Mouse (Mus musculus) heart, adult 8-10 months (tissue): ENCODE measurements around the gene Maea. TPM values are rescaled to one million over a fixed set of nuclear protein-coding genes. Genes with fewer than 3 reads are reported as not detected.
A peak's percentile ranks its signal among the peaks of the same experiment; 100 is the strongest.
"Not testable (repeated sequence)": the region's sequence is repeated elsewhere in the genome, so short reads cannot be mapped to it uniquely, and the experiment has no call there.

Experiments
- DNase-seq: peaks from one replicate; pipeline ENCODE4 v3.0.0; 2022; ENCODE audit warnings: low spot score
- total RNA-seq, 4 experiments: library from RNA; stranded (reverse); gene quantifications; 2 replicates each; pipeline ENCODE4 v1.2.4; 2022

Gene Maea
- total RNA-seq: 10 to 100 TPM; 82.1 to 97.8 (median 88.0) TPM

GRCm38 (mm10) chr5:33335273-33335976 lies at the start of gene Maea:
Maea (plus strand) TSS chr5:33335509.
- peak; percentile 98 for DNase-seq

GRCm38 (mm10) chr5:33293796-33294430 lies 41.4 kb upstream of the Maea start:
- no peak for DNase-seq

- no peak for DNase-seq
Measured at GRCm38 (mm10) chr5:33297164-33297563, 38.1 kb upstream of the Maea start.

GRCm38 (mm10) chr5:33301801-33302200 lies 33.5 kb upstream of the Maea start:
- DNase-seq: no peak

- DNase-seq: no peak
Measured at GRCm38 (mm10) chr5:33310704-33311462, 24.4 kb upstream of the Maea start.

- no peak for DNase-seq
Measured at GRCm38 (mm10) chr5:33312192-33312591, 23.1 kb upstream of the Maea start.

- DNase-seq: no peak
Measured at GRCm38 (mm10) chr5:33324491-33324890, 10.8 kb upstream of the Maea start.

GRCm38 (mm10) chr5:33334381-33335272 lies 682 bp upstream of the Maea start:
- no peak for DNase-seq

- no peak for DNase-seq
Measured at GRCm38 (mm10) chr5:33335977-33336360, 660 bp downstream of the Maea start.

- no peak for DNase-seq
Measured at GRCm38 (mm10) chr5:33337206-33337605, 1.9 kb downstream of the Maea start.

GRCm38 (mm10) chr5:33341165-33341564 lies 5.9 kb downstream of the Maea start:
- no peak for DNase-seq

GRCm38 (mm10) chr5:33342248-33342647 lies 6.9 kb downstream of the Maea start:
- not testable (repeated sequence) for DNase-seq

GRCm38 (mm10) chr5:33342821-33343220 lies 7.5 kb downstream of the Maea start:
- no peak for DNase-seq

GRCm38 (mm10) chr5:33343571-33343970 lies 8.3 kb downstream of the Maea start:
- no peak for DNase-seq

- DNase-seq: no peak
Measured at GRCm38 (mm10) chr5:33344070-33344469, 8.8 kb downstream of the Maea start.

- DNase-seq: no peak
Measured at GRCm38 (mm10) chr5:33347620-33348019, 12.3 kb downstream of the Maea start.

GRCm38 (mm10) chr5:33349205-33349604 lies 13.9 kb downstream of the Maea start:
- DNase-seq: no peak

- DNase-seq: no peak
Measured at GRCm38 (mm10) chr5:33349706-33350105, 14.4 kb downstream of the Maea start.

GRCm38 (mm10) chr5:33351556-33352272 lies 16.4 kb downstream of the Maea start:
- no peak for DNase-seq

GRCm38 (mm10) chr5:33352273-33352645 lies 16.9 kb downstream of the Maea start:
- DNase-seq: no peak

GRCm38 (mm10) chr5:33353011-33353410 lies 17.7 kb downstream of the Maea start:
- DNase-seq: no peak
